In genomic region chr9:32388120-32388519, GRCm38 (mm10) we compare ENCODE assay signal across 12 mouse cellular contexts. TPM values are rescaled to one million over a fixed set of nuclear protein-coding genes. Genes with fewer than 3 reads are reported as not detected.
DNase-seq lines count a peak whose midpoint lies in the region; ATAC-seq and TF ChIP-seq lines count a peak whose summit lies in the region.
"Had no signal": no experiment of that assay in that cellular context is flagged by ENCODE, and none has a peak within 500 bp of the region (broad histone marks: within the 10 kb centered on the region; RNA-seq: fewer than 3 reads in every experiment).

No protein-coding gene starts in this region.

- no peak for DNase-seq in layer of hippocampus, adult 2 months (ENCODE audit: low spot score in 2 of 2)
- DNase-seq in layer of hippocampus, postnatal 10 days (ENCODE audit: low spot score in 2 of 2): no peak
- no peak for DNase-seq in brain, embryonic 14.5 days (ENCODE audit: low read depth)
- peak; percentile 10 for DNase-seq in retina, embryonic 14.5 days (ENCODE audit: low spot score)
- DNase-seq in cerebellum, adult 11 months: no peak
- no peak for DNase-seq in kidney, adult 11 months
- DNase-seq: kidney, postnatal 10 days had no signal

- no peak overlapping the region for H3K27ac ChIP-seq in layer of hippocampus, adult 2 months
- H3K27ac ChIP-seq: heart, embryonic 13.5 days had no signal

- ATAC-seq in erythroblast, adult 5-6 weeks (replicated peaks; ENCODE audit: low FRiP score, poor library complexity, severe bottlenecking): no peak

- H3K36me3 ChIP-seq in E14TG2a.4 (ENCODE audit: insufficient read depth, low read length): no peaks in the 10 kb centered on the region
- H3K36me3 ChIP-seq: heart, embryonic 13.5 days had no signal

- no peak overlapping the region for H3K4me3 ChIP-seq in layer of hippocampus, adult 2 months
- no peak overlapping the region for H3K4me3 ChIP-seq in E14TG2a.4 (replicated peaks; ENCODE audit: low read length)
- H3K4me3 ChIP-seq: heart, embryonic 13.5 days had no signal

- TF ChIP-seq POLR2A in brain, embryonic 14.5 days (IDR thresholded peaks at IDR 0.05; ENCODE audit: borderline replicate concordance, extremely low read depth, insufficient read depth, insufficient read length, poor library complexity, severe bottlenecking): no peak

- TF ChIP-seq CTCF in layer of hippocampus, adult 2 months (conservative IDR thresholded peaks at IDR 0.05): peak; percentile 67
- TF ChIP-seq CTCF in E14TG2a.4 (conservative IDR thresholded peaks at IDR 0.05; ENCODE audit: low read length): peak; percentile 67
- TF ChIP-seq CTCF in brain, embryonic 14.5 days (IDR thresholded peaks at IDR 0.05; ENCODE audit: borderline replicate concordance, extremely low read depth, insufficient read depth, insufficient read length): peak; percentile 31; the same call in 1 of the 2 replicates

- H3K4me1 ChIP-seq in E14TG2a.4 (replicated peaks; ENCODE audit: low read depth, low read length): no peaks in the 10 kb centered on the region

- H3K9me3 ChIP-seq in E14TG2a.4 (ENCODE audit: low read length): no peaks in the 10 kb centered on the region
- H3K9me3 ChIP-seq: heart, embryonic 13.5 days had no signal

- peaks cover 42% of the 10 kb centered on the region for H3K27me3 ChIP-seq in E14TG2a.4 (ENCODE audit: insufficient read depth, low read length)
- H3K27me3 ChIP-seq: heart, embryonic 13.5 days had no signal

RNA-seq across cellular contexts. Expression of gene Kcnj1, which starts 15.8 kb away (rescaled TPM):
- not detected for total RNA-seq in layer of hippocampus, adult 2 months (2021)
- total RNA-seq in layer of hippocampus, postnatal 10 days (2021): not detected
- polyA plus RNA-seq in brain, embryonic 14.5 days (2012; rRNA removed): not detected in 2 replicates
- not detected in 2 replicates for total RNA-seq in erythroblast, adult 5-6 weeks (2015; ENCODE audit: low replicate concordance)
- not detected in 2 replicates for total RNA-seq in erythroblast, adult 5-6 weeks (2017; ENCODE audit: low replicate concordance)
- polyA plus RNA-seq: heart, embryonic 13.5 days; neural tube, embryonic 14.5 days; stomach, embryonic 16.5 days had no signal

RNA-seq across cellular contexts. Expression of gene Kcnj5, which starts 44.0 kb away (rescaled TPM):
- under 1 TPM; 0.25 to 0.36 TPM for total RNA-seq in layer of hippocampus, adult 2 months (2021)
- 1 to 10 TPM; 1.0 to 1.3 TPM for total RNA-seq in layer of hippocampus, postnatal 10 days (2021)
- polyA plus RNA-seq in brain, embryonic 14.5 days (2012; rRNA removed): 0.82 and 0.94 TPM in 2 replicates
- total RNA-seq in erythroblast, adult 5-6 weeks (2015; ENCODE audit: low replicate concordance): 0.19 TPM in 1 of 2 replicates, not detected in the other
- 0.43 and 1.5 TPM in 2 replicates for total RNA-seq in erythroblast, adult 5-6 weeks (2017; ENCODE audit: low replicate concordance)
